Mouse (Mus musculus): ENCODE results near the gene Cnot6. TPM values are rescaled to one million over a fixed set of nuclear protein-coding genes. Genes with fewer than 3 reads are reported as not detected.

The Cnot6 gene
- polyA plus RNA-seq, 1 experiment from 2014 or later, result 95.3 TPM

GRCm38 (mm10) chr11:49626748-49627147 is 85.8 kb downstream of the Cnot6 start:
- peaks cover 16% of the 10 kb centered on the region; the same call in 1 of the 2 replicates for H3K27me3 ChIP-seq

GRCm38 (mm10) chr11:49625863-49626262 is 86.7 kb downstream of the Cnot6 start:
- Histone ChIP-seq H3K9me3 (no peaks in the 10 kb centered on the region), H3K4me2 (no peak overlapping the region), H3K27me3 (peaks cover 9% of the 10 kb centered on the region; the same call in 1 of the 2 replicates), H3K36me3 (no peaks in the 10 kb centered on the region), H3K9ac (replicated peaks) (no peak overlapping the region), H3K27ac (no peak overlapping the region), H3K4me3 (replicated peaks) (no peak overlapping the region), H3K4me1 (replicated peaks) (no peaks in the 10 kb centered on the region)
- no peak for ATAC-seq (ENCODE audit: insufficient number of reproducible peaks, insufficient read depth, low FRiP score, low TSS enrichment, low read depth)
- WGBS, result 63% methylated on average over 15 of the region's 15 CpGs

More at GRCm38 (mm10) chr11:49626748-49627147, 85.8 kb downstream of the Cnot6 start:
- H3K36me3 ChIP-seq, result no peaks in the 10 kb centered on the region
- no peak overlapping the region for H3K9ac ChIP-seq (replicated peaks)
- no peak for ATAC-seq (ENCODE audit: insufficient number of reproducible peaks, insufficient read depth, low FRiP score, low TSS enrichment, low read depth)
- 81% methylated on average over 8 of the region's 8 CpGs for WGBS
- no peaks in the 10 kb centered on the region for H3K9me3 ChIP-seq
- H3K4me3 ChIP-seq (replicated peaks), result no peak overlapping the region
- no peak overlapping the region for H3K4me2 ChIP-seq
- no peaks in the 10 kb centered on the region for H3K4me1 ChIP-seq (replicated peaks)
- no peak overlapping the region for H3K27ac ChIP-seq

GRCm38 (mm10) chr11:49624156-49624555 is 88.4 kb downstream of the Cnot6 start:
- Histone ChIP-seq H3K4me2 (no peak overlapping the region), H3K4me1 (replicated peaks) (no peaks in the 10 kb centered on the region), H3K4me3 (replicated peaks) (no peak overlapping the region), H3K9ac (replicated peaks) (no peak overlapping the region), H3K9me3 (no peaks in the 10 kb centered on the region), H3K36me3 (no peaks in the 10 kb centered on the region), H3K27me3 (0 out of 2 replicates have a peak, but pooled peaks cover 5% of the 10 kb centered on the region), H3K27ac (no peak overlapping the region)
- ATAC-seq (ENCODE audit: insufficient number of reproducible peaks, insufficient read depth, low FRiP score, low TSS enrichment, low read depth), result no peak
- WGBS, result 81% methylated on average over 3 of the region's 3 CpGs

- H3K4me1 ChIP-seq (replicated peaks), result no peaks in the 10 kb centered on the region
- peaks cover 5% of the 10 kb centered on the region; the same call in 1 of the 2 replicates for H3K27me3 ChIP-seq
- H3K4me3 ChIP-seq (replicated peaks), result no peak overlapping the region
- no peaks in the 10 kb centered on the region for H3K9me3 ChIP-seq
- H3K27ac ChIP-seq, result no peak overlapping the region
- no peak overlapping the region for H3K9ac ChIP-seq (replicated peaks)
- WGBS, result 83% methylated on average over 5 of the region's 5 CpGs
- H3K4me2 ChIP-seq, result no peak overlapping the region
- H3K36me3 ChIP-seq, result no peaks in the 10 kb centered on the region
- ATAC-seq (ENCODE audit: insufficient number of reproducible peaks, insufficient read depth, low FRiP score, low TSS enrichment, low read depth), result no peak
These were observed 90.6 kb downstream of the Cnot6 start for GRCm38 (mm10) chr11:49621953-49622352.

Other genes with a start within 250 kb of the Cnot6 start
- gene Olfr1386, start 247.7 kb downstream of the Cnot6 start, polyA plus RNA-seq (2016; fragmentation: Nextera tagmentation; extraction: Ambion mirVana), result not detected in 2 replicates
- gene Olfr1385, start 223.7 kb downstream of the Cnot6 start, polyA plus RNA-seq (2016; fragmentation: Nextera tagmentation; extraction: Ambion mirVana), result not detected in 2 replicates
- gene Olfr1384, start 206.0 kb downstream of the Cnot6 start, polyA plus RNA-seq (2016; fragmentation: Nextera tagmentation; extraction: Ambion mirVana), result not detected in 2 replicates
- not detected in 2 replicates for gene Olfr1383, start 193.1 kb downstream of the Cnot6 start, polyA plus RNA-seq (2016; fragmentation: Nextera tagmentation; extraction: Ambion mirVana)
- gene Olfr1382, start 184.5 kb downstream of the Cnot6 start, polyA plus RNA-seq (2016; fragmentation: Nextera tagmentation; extraction: Ambion mirVana), result not detected in 2 replicates
- not detected in 2 replicates for gene Olfr1381, start 169.3 kb downstream of the Cnot6 start, polyA plus RNA-seq (2016; fragmentation: Nextera tagmentation; extraction: Ambion mirVana)
- not detected in 2 replicates for gene Olfr1380, start 155.8 kb downstream of the Cnot6 start, polyA plus RNA-seq (2016; fragmentation: Nextera tagmentation; extraction: Ambion mirVana)
- 3.3 and 4.4 TPM in 2 replicates for gene Flt4, start 103.5 kb downstream of the Cnot6 start, polyA plus RNA-seq (2016; fragmentation: Nextera tagmentation; extraction: Ambion mirVana)
- not detected in 2 replicates for gene Scgb3a1, start 49.1 kb downstream of the Cnot6 start, polyA plus RNA-seq (2016; fragmentation: Nextera tagmentation; extraction: Ambion mirVana)
- 37.0 and 37.5 TPM in 2 replicates for gene Gfpt2, start 81.5 kb upstream of the Cnot6 start, polyA plus RNA-seq (2016; fragmentation: Nextera tagmentation; extraction: Ambion mirVana)
- 38.6 and 44.5 TPM in 2 replicates for gene Mapk9, start 134.0 kb upstream of the Cnot6 start, polyA plus RNA-seq (2016; fragmentation: Nextera tagmentation; extraction: Ambion mirVana)
- 0.10 and 0.11 TPM in 2 replicates for gene Rasgef1c, start 189.1 kb upstream of the Cnot6 start, polyA plus RNA-seq (2016; fragmentation: Nextera tagmentation; extraction: Ambion mirVana)